ENCODE assay signal across 10 mouse cellular contexts in genomic region chr17:65863830-65864229, GRCm38 (mm10).
"Had no signal": no experiment of that assay in that cellular context is flagged by ENCODE, and none has a peak within 500 bp of the region (broad histone marks: within the 10 kb centered on the region; RNA-seq: fewer than 3 reads in every experiment).

No protein-coding gene starts in this region.

- DNase-seq: retina, postnatal 1 day; right cerebral cortex, postnatal 25 days; right cerebral cortex, postnatal 4 days; spleen, adult 18-20 months; thymus, adult 18-20 months; thymus, adult 2 months; thymus, postnatal 14 days; thymus, postnatal 25 days; thymus, postnatal 36 days; thymus, postnatal 4 days had no signal
